Mouse (Mus musculus) layer of hippocampus, adult 11-12 months (tissue): ENCODE measurements around the gene 2310050C09Rik.

Experiments used
- DNase-seq: peaks from one replicate; pipeline ENCODE4 v3.0.0; 2022; ENCODE audit warnings: low spot score

The 2310050C09Rik gene

GRCm38 (mm10) chr3:92870116-92870515, at the start of gene 2310050C09Rik:
TSS of gene 2310050C09Rik (minus strand) at chr3:92870216.
- DNase-seq, result no peak

DNA sequence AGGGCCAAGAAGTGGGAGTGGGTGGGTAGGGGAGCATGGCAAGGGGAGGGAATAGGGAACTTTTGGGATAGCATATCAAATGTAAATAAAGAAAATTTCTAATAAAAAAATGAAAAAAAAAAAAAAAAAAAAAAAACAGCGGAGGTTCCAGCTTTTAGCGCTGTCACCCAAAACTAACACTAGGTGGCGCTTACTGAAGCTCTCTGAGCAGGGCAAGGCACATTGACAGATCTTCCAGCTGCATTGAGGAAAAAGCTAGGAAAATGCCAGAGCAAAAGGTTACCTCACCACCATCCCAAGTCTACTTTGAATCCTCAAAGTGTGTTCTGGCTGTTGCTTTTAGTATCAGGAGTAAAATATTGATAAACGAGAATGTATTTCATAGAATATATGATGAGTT, 37.6 kb upstream of the 2310050C09Rik start:
- DNase-seq, result peak; percentile 15

GRCm38 (mm10) chr3:92905182-92905581, 35.2 kb upstream of the 2310050C09Rik start:
- no peak for DNase-seq

DNA sequence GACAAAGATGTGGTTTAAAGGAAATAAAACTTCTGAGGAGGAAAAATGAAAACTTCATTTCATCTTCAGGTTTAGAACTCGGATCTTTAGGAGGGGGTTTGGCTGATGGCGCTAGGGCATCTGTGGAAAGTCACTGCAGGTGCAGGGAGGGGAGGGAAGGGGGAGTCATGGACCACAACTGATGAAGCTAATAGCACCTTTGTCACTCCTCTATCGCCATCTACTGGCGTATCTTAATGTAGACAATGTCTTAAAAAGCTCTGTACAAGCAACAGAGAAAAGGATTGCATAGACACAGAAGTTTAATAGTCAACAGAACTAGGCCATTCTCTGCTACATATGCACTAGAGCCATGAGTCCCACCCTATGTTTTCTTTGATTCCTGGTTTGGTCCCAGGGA, 33.6 kb upstream of the 2310050C09Rik start:
- DNase-seq, result no peak

- DNase-seq, result peak; percentile 21
Observed at GRCm38 (mm10) chr3:92902992-92903391, 33.0 kb upstream of the 2310050C09Rik start.

DNA sequence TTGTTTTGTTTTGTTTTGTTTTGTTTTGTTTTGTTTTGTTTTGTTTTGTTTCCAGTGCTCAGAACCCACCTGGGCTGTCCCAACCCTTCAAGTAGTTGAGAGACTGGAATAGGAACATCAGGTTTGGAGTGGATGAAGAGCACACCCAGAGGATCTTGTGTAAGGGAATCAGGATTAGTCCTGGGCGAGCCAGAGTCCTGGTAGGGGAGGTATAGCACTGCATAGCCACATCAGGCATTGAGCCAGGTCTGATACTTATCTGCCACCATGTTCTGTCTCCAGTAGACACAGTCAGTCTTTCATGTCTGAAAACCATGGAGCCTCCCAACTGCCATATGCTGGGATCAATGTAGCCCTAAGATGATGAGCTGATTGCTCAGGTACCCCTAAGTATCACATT, 24.5 kb upstream of the 2310050C09Rik start:
- no peak for DNase-seq

- DNase-seq, result no peak
Observed at GRCm38 (mm10) chr3:92894063-92894462, 24.0 kb upstream of the 2310050C09Rik start.

DNA sequence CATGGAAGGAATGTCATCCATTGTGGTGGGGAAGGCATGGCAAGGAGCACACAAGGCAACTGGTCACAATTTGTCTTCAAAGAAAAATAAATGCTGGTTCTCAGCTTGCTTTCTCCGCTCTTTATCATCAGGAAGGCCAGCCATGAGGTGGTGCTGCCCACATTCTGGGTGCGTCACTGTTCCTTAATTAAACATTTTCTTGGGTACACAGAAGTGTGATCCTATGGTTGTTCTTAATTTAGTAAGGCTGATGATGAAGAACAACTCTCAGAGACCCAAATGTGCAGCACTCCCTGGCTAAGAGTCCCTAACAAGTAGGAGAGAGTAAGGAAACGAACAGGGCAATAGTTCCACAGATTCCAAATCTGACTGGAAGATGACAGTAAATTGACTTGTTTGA, 4.2 kb upstream of the 2310050C09Rik start:
- no peak for DNase-seq

GRCm38 (mm10) chr3:92851186-92851585, 18.8 kb downstream of the 2310050C09Rik start, which contains the start of gene Lce1l:
TSS of gene Lce1l (minus strand) at chr3:92851286.
- no peak for DNase-seq

DNA sequence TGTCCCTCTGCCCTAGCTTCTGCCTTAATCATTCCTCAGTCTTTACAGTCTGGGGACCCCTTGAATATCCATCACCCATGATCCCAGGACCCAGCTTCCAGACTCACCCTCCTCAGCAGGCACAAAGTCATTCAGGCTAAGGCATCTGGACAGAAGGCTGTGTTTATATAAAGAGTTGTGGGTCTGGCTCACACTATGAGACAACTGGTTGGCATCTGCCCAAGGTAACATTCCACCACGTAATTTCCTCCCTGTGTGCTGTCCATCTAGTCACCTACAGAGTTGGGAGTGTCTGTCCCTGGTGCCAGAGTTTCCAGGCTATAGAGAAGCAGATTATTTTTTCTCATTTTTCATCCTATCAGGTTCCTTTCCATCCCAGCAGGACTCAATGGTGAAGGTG, 42.9 kb downstream of the 2310050C09Rik start, which contains the start of gene Kprp:
Kprp (minus strand) TSS at position 140 of the 400 bp plus-strand sequence.
- DNase-seq, result no peak

DNA sequence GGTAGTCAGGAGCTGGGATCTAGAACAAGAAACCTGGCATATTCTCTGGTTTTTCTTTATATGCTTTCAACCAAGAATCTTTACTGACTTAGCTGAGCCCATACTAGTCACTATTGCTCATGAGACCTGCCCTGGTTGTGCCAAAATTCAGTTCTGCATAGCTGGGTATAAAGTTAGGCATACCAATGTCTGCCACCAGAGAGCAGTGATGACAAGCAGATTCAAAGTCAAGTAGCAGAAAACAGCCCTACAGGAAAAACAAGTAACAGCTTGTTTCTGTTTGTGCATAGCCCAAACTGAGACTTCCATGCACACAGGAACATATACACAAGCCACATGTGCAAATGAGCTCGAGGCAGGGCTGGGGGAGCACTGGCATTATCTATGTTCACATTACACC, 44.2 kb downstream of the 2310050C09Rik start:
- no peak for DNase-seq
